10 mouse cellular contexts compared by ENCODE assay signal in genomic region chr10:22698158-22698953, GRCm38 (mm10). TPM values are rescaled to one million over a fixed set of nuclear protein-coding genes. Genes with fewer than 3 reads are reported as not detected.
DNase-seq lines count a peak whose midpoint lies in the region; ATAC-seq and TF ChIP-seq lines count a peak whose summit lies in the region.
"Had no signal": no experiment of that assay in that cellular context is flagged by ENCODE, and none has a peak within 500 bp of the region (broad histone marks: within the 10 kb centered on the region; RNA-seq: fewer than 3 reads in every experiment).

No protein-coding gene starts in this region.

- H3K4me2 ChIP-seq in liver, embryonic 11.5 days: no peak overlapping the region

- H3K4me3 ChIP-seq in ES-E14 (ENCODE audit: insufficient read depth in 1 of 2, low read depth in 1 of 2, low read length in 2 of 2, poor library complexity in 1 of 2, severe bottlenecking in 1 of 2): no peak overlapping the region
- no peak overlapping the region for H3K4me3 ChIP-seq in liver, embryonic 11.5 days (ENCODE audit: low read depth, low read length)
- H3K4me3 ChIP-seq: gastrocnemius, adult 2 months; limb, embryonic 10.5 days had no signal

- no peak for ATAC-seq in liver, embryonic 11.5 days (replicated peaks; ENCODE audit: low FRiP score)
- ATAC-seq: inflammation-experienced regulatory T-cells, adult 6 months had no signal

- H3K9me3 ChIP-seq in ES-E14 (ENCODE audit: control insufficient read depth, insufficient read depth, low read depth, low read length): no peaks in the 10 kb centered on the region
- no peaks in the 10 kb centered on the region for H3K9me3 ChIP-seq in liver, embryonic 11.5 days (ENCODE audit: control insufficient read depth, low read length)
- H3K9me3 ChIP-seq: limb, embryonic 10.5 days had no signal

- in situ Hi-C loops in ES-E14 (cut with MboI; ENCODE audit: low sequenced_read_pairs in 2 of 2, unreplicated experiment in 2 of 2): no loop called here

- peak; percentile 24 for DNase-seq in kidney, adult 18-20 months
- no peak for DNase-seq in kidney, postnatal 4 days
- no peak for DNase-seq in ES-E14 (ENCODE audit: low read depth, low spot score)
- DNase-seq in brain, adult 2 months (ENCODE audit: low read depth, low spot score): peak; percentile 30
- peak; percentile 11 for DNase-seq in lung, postnatal 14 days
- no peak for DNase-seq in liver, embryonic 11.5 days (ENCODE audit: low spot score)
- no peak for DNase-seq in gastrocnemius, postnatal 4 days (ENCODE audit: low spot score in 2 of 2)
- DNase-seq: gastrocnemius, adult 2 months had no signal

- H3K27me3 ChIP-seq in liver, embryonic 11.5 days (replicated peaks; ENCODE audit: control insufficient read depth, insufficient read depth, low read length): no peaks in the 10 kb centered on the region

- WGBS in liver, embryonic 11.5 days: 74% methylated on average over 9 of the region's 9 CpGs

- no peaks in the 10 kb centered on the region; the same call in 1 of the 2 replicates for H3K36me3 ChIP-seq in ES-E14 (ENCODE audit: control insufficient read depth, insufficient read depth, low read length, poor library complexity, severe bottlenecking)
- H3K36me3 ChIP-seq in liver, embryonic 11.5 days (ENCODE audit: control insufficient read depth, insufficient read depth, low read length): no peaks in the 10 kb centered on the region

- H3K4me1 ChIP-seq in ES-E14 (ENCODE audit: control insufficient read depth in 2 of 2, insufficient read depth in 2 of 2, low read length in 2 of 2, poor library complexity in 1 of 2): peaks cover 2 to 18% of the 10 kb centered on the region in 2 experiments; a peak in 2 of 4 replicates
- H3K4me1 ChIP-seq in liver, embryonic 11.5 days (replicated peaks; ENCODE audit: control insufficient read depth, insufficient read depth, low read length): no peaks in the 10 kb centered on the region
- H3K4me1 ChIP-seq: limb, embryonic 10.5 days had no signal

- H3K9ac ChIP-seq in ES-E14 (ENCODE audit: insufficient read depth, low read depth, low read length, poor library complexity, severe bottlenecking): no peak overlapping the region
- H3K9ac ChIP-seq in liver, embryonic 11.5 days (ENCODE audit: low read depth, low read length): no peak overlapping the region

- H3K27ac ChIP-seq in ES-E14 (ENCODE audit: insufficient read depth, low read depth, low read length, poor library complexity, severe bottlenecking): peak overlapping the region; percentile 74; the same call in 1 of the 2 replicates
- H3K27ac ChIP-seq in liver, embryonic 11.5 days (ENCODE audit: low read depth, low read length): no peak overlapping the region
- H3K27ac ChIP-seq: gastrocnemius, adult 2 months; limb, embryonic 10.5 days had no signal

TF ChIP-seq in ES-E14, 5 proteins besides CTCF, POLR2A, EP300 and RAD21:
- TF ChIP-seq ZC3H11A (IDR thresholded peaks at IDR 0.05; ENCODE audit: borderline replicate concordance, low read depth, low read length) (no peak), CHD2 (IDR thresholded peaks at IDR 0.05; ENCODE audit: low read depth, low read length) (peak; percentile 28; the same call in 1 of the 2 replicates), HCFC1 (IDR thresholded peaks at IDR 0.05; ENCODE audit: borderline replicate concordance, insufficient read depth, low read length) (no peak), ZNF384 (IDR thresholded peaks at IDR 0.05; ENCODE audit: low read depth, low read length) (no peak), MAFK (IDR thresholded peaks at IDR 0.05; ENCODE audit: insufficient read depth, low read depth, low read length) (peak; percentile 76)

RNA-seq across cellular contexts. Expression of gene Tbpl1, which starts 33.4 kb away (rescaled TPM):
- total RNA-seq in ES-E14 (2012; rRNA removed): 19.9 and 26.8 TPM in 2 replicates
- polyA plus RNA-seq in liver, embryonic 11.5 days (2014; fragmentation: Nextera tagmentation; extraction: Ambion mirVana): 54.0 and 61.9 TPM in 2 replicates
- total RNA-seq in gastrocnemius, postnatal 4 days (2021): 10 to 100 TPM; 28.0 to 37.6 TPM

RNA-seq across cellular contexts. Expression of gene Slc2a12, which starts 53.5 kb away (rescaled TPM):
- total RNA-seq in ES-E14 (2012; rRNA removed): 0.54 and 0.74 TPM in 2 replicates
- polyA plus RNA-seq in liver, embryonic 11.5 days (2014; fragmentation: Nextera tagmentation; extraction: Ambion mirVana): 0.16 and 0.32 TPM in 2 replicates
- total RNA-seq in gastrocnemius, postnatal 4 days (2021): 10 to 100 TPM; 13.0 to 13.2 TPM

Comparison
In these comparisons a context has a peak if more than half of its experiments do, and no peak if none do; other contexts are left out.
1. DNase-seq: peak in kidney, adult 18-20 months (single experiment), brain, adult 2 months (single experiment) and lung, postnatal 14 days (single experiment); none in kidney, postnatal 4 days (0 of 2), ES-E14 (single experiment), liver, embryonic 11.5 days (single experiment) and gastrocnemius, postnatal 4 days (0 of 2).